Mouse (Mus musculus) midbrain, embryonic 16.5 days (tissue): ENCODE results near the gene Tmbim1. TPM values are rescaled to one million over a fixed set of nuclear protein-coding genes. Genes with fewer than 3 reads are reported as not detected.

ENCODE experiments used
- ATAC-seq: fragments of 200-750 bp; cut with Nextera tagmentation; 2 replicates; pipeline ENCODE4 v1.8.0; 2017; ENCODE audit warnings: moderate TSS enrichment
- H3K27ac ChIP-seq: fragments of 300-500 bp; sonication (generic); 2 replicates; pipeline ENCODE4 v1.5.1; 2014; ENCODE audit warnings: mild to moderate bottlenecking, low read length, mixed read lengths
- H3K27me3 ChIP-seq: fragments of 300-500 bp; sonication (generic); 2 replicates; pipeline ENCODE4 v1.6.1; 2014; ENCODE audit warnings: low read depth, low read length, mixed read lengths; ENCODE audit not compliant: control insufficient read depth, insufficient read depth
- H3K36me3 ChIP-seq: fragments of 300-500 bp; sonication (generic); 2 replicates; pipeline ENCODE4 v1.6.1; 2014; ENCODE audit warnings: mild to moderate bottlenecking, low read length, moderate library complexity, mixed read lengths; ENCODE audit not compliant: control insufficient read depth, insufficient read depth
- H3K4me1 ChIP-seq: fragments of 300-500 bp; sonication (generic); 2 replicates; pipeline ENCODE4 v1.6.1; 2014; ENCODE audit warnings: mild to moderate bottlenecking, low read length, mixed read lengths; ENCODE audit not compliant: control insufficient read depth, insufficient read depth
- H3K4me2 ChIP-seq: fragments of 300-500 bp; sonication (generic); 2 replicates; pipeline ENCODE4 v1.6.1; 2014; ENCODE audit warnings: mild to moderate bottlenecking, low read length, mixed read lengths
- H3K4me3 ChIP-seq: fragments of 300-500 bp; sonication (generic); 2 replicates; pipeline ENCODE4 v1.5.1; 2014; ENCODE audit warnings: low read depth, mild to moderate bottlenecking, low read length, moderate library complexity, mixed read lengths
- H3K9ac ChIP-seq: fragments of 300-500 bp; sonication (generic); 2 replicates; pipeline ENCODE4 v1.6.1; 2014; ENCODE audit warnings: low read depth, low read length, mixed read lengths
- H3K9me3 ChIP-seq: fragments of 300-500 bp; sonication (generic); replicated peaks from 2 replicates; pipeline ENCODE4 v1.6.1; 2014; ENCODE audit warnings: mild to moderate bottlenecking, low read length, mixed read lengths; ENCODE audit not compliant: control insufficient read depth, poor library complexity, severe bottlenecking
- WGBS: fragments of 180-500 bp; shearing (Covaris S2); extraction: QIAGEN DNeasy Blood & Tissue Kit; methylation state at CpG from one replicate; pipeline ENCODE4 v1.1.7; 2014; 5-methylcytosine and 5-hydroxymethylcytosine counted together
- polyA plus RNA-seq: library from polyadenylated mRNA; unstranded; fragments of >200 nt; fragmentation: Nextera tagmentation; extraction: Ambion mirVana; gene quantifications from 2 replicates; pipeline ENCODE4 v1.2.1, GENCODE M21; 2015

Gene Tmbim1
- 6.2 and 8.4 TPM in 2 replicates for polyA plus RNA-seq

DNA sequence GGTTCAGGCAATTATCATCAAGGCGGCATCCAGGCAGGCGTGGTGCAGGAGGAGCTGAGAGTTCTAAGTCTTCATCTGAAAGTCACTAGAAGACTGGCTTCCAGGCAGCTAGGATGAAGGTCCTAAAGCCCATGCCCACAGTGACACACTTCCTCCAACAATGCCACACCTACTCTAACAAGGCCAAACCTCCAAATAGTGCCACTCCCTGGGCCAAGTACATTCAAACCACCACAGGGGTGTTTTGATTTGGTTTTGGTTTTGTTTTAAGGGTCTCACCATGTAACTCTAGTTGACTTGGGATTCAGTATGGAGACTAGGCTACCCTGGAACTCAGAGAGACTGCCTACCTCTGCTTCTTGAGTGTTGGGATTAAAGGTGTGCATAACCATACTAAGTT, at the start of gene Tmbim1:
Gene Tmbim1, minus strand, starts transcription at position 101 of the 400 bp plus-strand sequence.
- Histone ChIP-seq H3K4me2 (no peak within 1 kb of the TSS), H3K9me3 (no peaks in the 10 kb centered on the region), H3K9ac (no peak within 1 kb of the TSS), H3K4me3 (no peak within 1 kb of the TSS), H3K27me3 (peaks cover 15% of the 10 kb centered on the region), H3K36me3 (no peaks in the 10 kb centered on the region), H3K27ac (no peak within 1 kb of the TSS), H3K4me1 (peaks cover 9% of the 10 kb centered on the region)
- 84% methylated on average over 2 of the region's 2 CpGs for WGBS
- no peak for ATAC-seq

DNA sequence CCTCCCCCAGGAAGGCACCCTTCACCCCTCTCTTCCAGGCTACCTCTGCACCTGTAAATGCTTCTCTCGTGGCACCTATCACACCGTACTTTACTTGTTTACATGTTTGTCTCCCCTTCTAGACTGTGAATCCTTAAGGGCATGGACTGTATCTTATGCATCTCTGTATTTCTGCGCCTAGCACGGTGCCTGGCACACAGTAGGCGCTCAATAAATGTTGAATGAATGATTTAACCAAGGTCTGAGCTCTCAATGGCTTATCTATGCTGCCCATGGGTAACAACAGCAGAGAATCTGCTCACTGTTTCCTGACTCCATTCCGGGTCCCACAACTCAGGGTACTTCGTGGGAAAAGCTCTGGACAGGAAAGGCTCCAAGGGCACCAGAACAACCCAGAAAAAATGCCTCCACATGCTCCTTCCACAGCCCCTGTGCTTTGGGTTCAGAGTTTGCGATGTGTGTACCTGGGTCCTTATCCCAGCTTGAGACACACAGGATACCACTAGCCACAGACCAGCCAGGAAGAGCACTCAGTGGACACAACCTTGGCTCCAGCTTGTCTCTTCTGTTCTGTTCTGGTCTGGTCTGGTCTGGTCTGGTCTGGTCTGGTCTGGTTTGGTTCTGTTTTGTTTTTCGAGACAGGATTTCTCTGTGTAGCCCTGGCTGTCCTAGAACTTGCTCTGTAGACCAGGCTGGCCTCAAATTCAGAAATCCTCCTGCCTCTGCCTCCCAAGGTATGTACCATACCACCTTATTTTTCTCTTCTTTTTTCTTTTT, 48.2 kb upstream of the Tmbim1 start:
- H3K36me3 ChIP-seq: peaks cover 9% of the 10 kb centered on the region; the same call in 1 of the 2 replicates
- no peak overlapping the region for H3K9ac ChIP-seq
- ATAC-seq: no peak
- H3K27me3 ChIP-seq: no peaks in the 10 kb centered on the region
- H3K4me1 ChIP-seq: no peaks in the 10 kb centered on the region
- H3K9me3 ChIP-seq: no peaks in the 10 kb centered on the region
- no peak overlapping the region for H3K4me3 ChIP-seq
- 95% methylated on average over 9 of the region's 9 CpGs for WGBS
- H3K4me2 ChIP-seq: no peak overlapping the region
- H3K27ac ChIP-seq: no peak overlapping the region

DNA sequence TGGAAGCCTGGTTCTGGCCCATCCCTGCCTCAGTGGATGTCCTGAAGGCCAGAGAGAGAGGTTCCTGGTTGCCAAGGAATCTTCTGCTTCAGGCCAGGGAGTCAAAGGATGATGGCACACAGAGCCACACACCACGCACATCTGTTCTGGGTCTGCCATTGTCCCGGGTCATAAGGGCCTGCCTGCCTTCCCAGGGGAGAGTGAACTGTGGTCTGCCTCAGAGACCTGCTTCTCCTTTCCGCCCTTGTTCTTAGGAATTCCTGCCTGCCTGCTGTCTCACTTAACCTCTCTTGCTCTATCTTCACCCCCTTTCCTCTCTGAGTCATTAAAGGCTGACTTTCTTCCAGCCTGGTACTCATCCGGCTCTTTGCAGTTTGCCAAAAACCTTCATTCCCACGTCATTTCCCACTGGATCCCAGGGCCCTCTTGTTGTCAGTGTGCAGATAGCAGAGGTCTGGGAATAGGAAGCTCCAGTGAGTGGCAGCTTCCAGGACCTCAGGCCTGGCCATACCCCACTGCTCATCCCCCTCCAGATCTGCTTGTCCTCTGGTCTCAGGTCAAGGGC, 47.2 kb upstream of the Tmbim1 start:
- no peak for ATAC-seq
- H3K36me3 ChIP-seq: peaks cover 9% of the 10 kb centered on the region; the same call in 1 of the 2 replicates
- H3K9me3 ChIP-seq: no peaks in the 10 kb centered on the region
- H3K4me2 ChIP-seq: no peak overlapping the region
- H3K4me3 ChIP-seq: no peak overlapping the region
- H3K4me1 ChIP-seq: no peaks in the 10 kb centered on the region
- WGBS: 79% methylated on average over 5 of the region's 5 CpGs
- H3K9ac ChIP-seq: no peak overlapping the region
- no peak overlapping the region for H3K27ac ChIP-seq
- H3K27me3 ChIP-seq: no peaks in the 10 kb centered on the region

DNA sequence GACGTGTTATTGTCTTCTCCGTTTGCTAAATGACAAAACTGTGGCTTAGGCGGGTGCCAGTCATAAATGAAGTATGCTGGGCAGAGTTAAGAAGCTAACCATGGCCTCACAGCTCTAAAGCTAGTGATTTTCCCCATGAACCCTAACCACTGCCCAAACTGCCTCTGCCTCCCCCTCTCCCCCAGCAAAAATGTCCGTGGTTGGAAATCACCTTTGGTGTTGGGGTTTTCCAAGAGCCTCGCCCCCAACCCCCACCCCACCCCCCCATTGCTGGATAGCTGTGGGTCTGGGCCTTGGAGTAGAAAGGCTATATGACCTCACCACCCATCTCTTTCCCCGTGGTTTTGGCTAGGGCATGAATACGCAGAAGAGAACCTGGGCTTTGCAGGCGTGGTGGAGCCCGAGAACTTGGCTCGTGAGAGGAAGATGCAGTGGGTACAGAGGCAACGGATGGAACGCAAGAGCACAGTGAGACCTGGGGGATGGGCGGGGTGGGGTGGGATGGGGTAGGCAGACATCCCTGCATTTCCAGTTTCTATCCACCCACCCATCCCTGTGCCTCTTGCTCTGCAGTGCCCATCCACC, 45.9 kb upstream of the Tmbim1 start:
- Histone ChIP-seq H3K36me3 (peaks cover 9% of the 10 kb centered on the region; the same call in 1 of the 2 replicates), H3K4me1 (no peaks in the 10 kb centered on the region), H3K4me3 (no peak overlapping the region), H3K27me3 (no peaks in the 10 kb centered on the region), H3K9me3 (no peaks in the 10 kb centered on the region), H3K27ac (no peak overlapping the region), H3K9ac (no peak overlapping the region), H3K4me2 (no peak overlapping the region)
- 91% methylated on average over 13 of the region's 13 CpGs for WGBS
- ATAC-seq: no peak

DNA sequence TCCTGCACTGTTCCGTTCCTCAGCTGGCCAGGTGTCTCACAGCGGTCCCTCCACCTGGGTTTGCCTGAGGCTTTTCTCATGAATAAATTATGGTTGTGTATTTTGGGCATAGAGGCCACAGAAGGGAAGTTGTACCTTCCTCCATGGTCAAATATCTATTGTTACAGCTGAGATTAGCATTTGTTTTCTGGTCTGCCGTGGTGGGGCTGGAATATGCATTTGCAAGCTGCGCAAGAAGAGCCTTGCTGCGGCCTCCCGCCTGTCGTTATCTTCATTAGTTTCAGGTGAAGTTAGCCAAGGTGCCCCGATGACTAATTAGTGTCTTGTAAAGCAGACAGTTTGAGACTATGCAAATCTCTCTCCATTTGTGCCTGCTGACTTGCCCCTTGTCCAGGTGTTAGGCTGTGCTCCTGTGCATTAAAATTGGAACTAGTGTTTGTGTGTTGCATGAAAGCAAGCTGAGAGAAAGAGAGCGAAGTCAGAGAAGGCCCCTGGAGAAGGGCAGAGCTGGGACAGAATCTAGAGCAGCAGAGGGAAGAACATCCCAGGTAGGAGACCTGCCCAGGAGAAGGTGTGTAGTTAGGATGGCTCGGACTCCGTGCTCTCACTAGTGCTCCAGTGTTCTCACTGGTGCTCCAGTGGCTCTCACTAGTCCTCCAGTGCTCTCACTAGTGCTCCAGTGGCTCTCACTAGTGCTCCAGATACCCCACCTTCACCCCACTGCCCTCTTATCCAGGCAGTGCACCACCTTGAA, 38.9 kb upstream of the Tmbim1 start:
- Histone ChIP-seq H3K9me3 (no peaks in the 10 kb centered on the region), H3K27me3 (no peaks in the 10 kb centered on the region), H3K4me3 (no peak overlapping the region), H3K4me1 (no peaks in the 10 kb centered on the region), H3K9ac (no peak overlapping the region), H3K4me2 (no peak overlapping the region), H3K36me3 (no peaks in the 10 kb centered on the region), H3K27ac (no peak overlapping the region)
- no peak for ATAC-seq
- WGBS: 74% methylated on average over 11 of the region's 11 CpGs

DNA sequence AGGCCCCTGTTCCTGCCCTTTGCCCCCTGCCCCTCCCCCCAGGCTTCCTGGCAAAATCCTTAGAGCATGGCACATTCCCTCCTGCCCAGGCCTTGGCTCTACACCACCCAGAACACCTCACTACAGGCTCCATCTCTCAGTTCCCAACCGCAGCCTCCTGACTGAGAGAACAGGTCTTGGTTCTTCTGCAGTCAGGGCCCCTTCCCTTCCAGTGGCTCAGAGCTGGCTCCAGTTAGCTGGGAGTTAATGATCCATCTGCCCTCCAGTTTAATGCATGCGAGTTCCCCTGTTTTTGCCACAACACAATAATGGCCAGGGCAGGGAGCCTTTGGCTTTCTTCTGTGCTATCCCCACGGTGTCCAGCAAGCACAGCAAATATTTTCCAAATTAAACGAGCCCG, 37.7 kb upstream of the Tmbim1 start:
- no peak for ATAC-seq
- no peak overlapping the region for H3K4me2 ChIP-seq
- no peak overlapping the region for H3K4me3 ChIP-seq
- H3K9ac ChIP-seq: 0 out of 2 replicates have a peak overlapping the region, but pooled peaks have one; percentile 25
- 54% methylated on average over 5 of the region's 5 CpGs for WGBS
- no peaks in the 10 kb centered on the region for H3K4me1 ChIP-seq
- H3K36me3 ChIP-seq: no peaks in the 10 kb centered on the region
- H3K27ac ChIP-seq: no peak overlapping the region
- no peaks in the 10 kb centered on the region for H3K27me3 ChIP-seq
- H3K9me3 ChIP-seq: no peaks in the 10 kb centered on the region

DNA sequence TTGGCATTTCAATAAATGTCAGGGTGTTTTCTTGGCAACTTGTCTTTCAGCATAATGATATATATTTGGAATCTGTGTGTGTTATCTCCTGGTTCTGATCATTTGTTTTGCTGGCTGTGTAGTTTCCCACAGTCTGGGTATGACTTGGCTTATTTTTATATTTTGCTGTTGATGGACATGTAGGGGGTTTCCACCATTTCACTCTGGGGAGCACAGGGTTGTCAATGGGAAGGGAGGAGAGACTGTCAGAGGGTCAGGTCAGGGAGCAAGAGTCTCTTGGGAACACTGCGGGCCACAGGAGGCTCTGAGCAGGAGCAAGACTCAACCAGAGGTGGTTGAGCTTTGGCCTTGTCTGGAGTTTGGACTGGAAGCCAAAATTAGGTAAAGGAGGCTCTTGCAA, 36.9 kb upstream of the Tmbim1 start:
- H3K27ac ChIP-seq: no peak overlapping the region
- ATAC-seq: no peak
- H3K4me3 ChIP-seq: no peak overlapping the region
- H3K4me1 ChIP-seq: no peaks in the 10 kb centered on the region
- no peak overlapping the region for H3K4me2 ChIP-seq
- H3K9me3 ChIP-seq: no peaks in the 10 kb centered on the region
- no peak overlapping the region for H3K9ac ChIP-seq
- 95% methylated on average over 1 of the region's 1 CpGs for whole genome bisulfite sequencing
- H3K27me3 ChIP-seq: no peaks in the 10 kb centered on the region
- H3K36me3 ChIP-seq: no peaks in the 10 kb centered on the region

DNA sequence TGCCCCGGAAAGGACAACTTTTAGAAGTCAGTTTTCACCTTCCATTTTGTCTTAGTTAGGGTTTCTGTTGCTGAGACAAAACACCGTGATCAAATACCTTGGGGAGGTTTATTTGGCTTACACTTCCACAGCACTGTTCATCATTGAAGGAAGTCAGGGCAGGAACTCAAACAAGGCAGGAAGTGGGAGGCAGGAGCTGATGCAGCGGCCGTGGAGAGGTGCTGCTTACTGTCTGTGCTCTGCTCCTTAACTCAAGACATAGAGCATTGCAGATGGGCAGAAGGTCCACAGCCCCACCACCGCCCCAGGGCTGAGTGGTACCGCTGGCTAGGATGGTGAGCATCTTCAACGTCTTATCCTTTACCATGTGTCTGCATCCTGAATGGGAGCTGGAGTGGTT, 36.5 kb upstream of the Tmbim1 start:
- no peak overlapping the region for H3K27ac ChIP-seq
- no peaks in the 10 kb centered on the region for H3K4me1 ChIP-seq
- no peak for ATAC-seq
- H3K27me3 ChIP-seq: no peaks in the 10 kb centered on the region
- WGBS: 91% methylated on average over 7 of the region's 7 CpGs
- H3K36me3 ChIP-seq: no peaks in the 10 kb centered on the region
- no peak overlapping the region for H3K4me2 ChIP-seq
- no peaks in the 10 kb centered on the region for H3K9me3 ChIP-seq
- no peak overlapping the region for H3K4me3 ChIP-seq
- H3K9ac ChIP-seq: no peak overlapping the region
